Mouse (Mus musculus): ENCODE measurements around the gene Zfand4.
A peak's percentile ranks its signal among the peaks of the same experiment; 100 is the strongest.
"Not testable (repeated sequence)": the region's sequence is repeated elsewhere in the genome, so short reads cannot be mapped to it uniquely, and the experiment has no call there.

Zfand4 gene

GRCm38 (mm10) chr6:116264018-116264651, at the start of gene Zfand4:
TSS of gene Zfand4 (plus strand) at chr6:116264222.
- DNase-seq, result peak; percentile 91

GRCm38 (mm10) chr6:116227767-116228166, 36.3 kb upstream of the Zfand4 start:
- peak; percentile 10 for DNase-seq

DNA sequence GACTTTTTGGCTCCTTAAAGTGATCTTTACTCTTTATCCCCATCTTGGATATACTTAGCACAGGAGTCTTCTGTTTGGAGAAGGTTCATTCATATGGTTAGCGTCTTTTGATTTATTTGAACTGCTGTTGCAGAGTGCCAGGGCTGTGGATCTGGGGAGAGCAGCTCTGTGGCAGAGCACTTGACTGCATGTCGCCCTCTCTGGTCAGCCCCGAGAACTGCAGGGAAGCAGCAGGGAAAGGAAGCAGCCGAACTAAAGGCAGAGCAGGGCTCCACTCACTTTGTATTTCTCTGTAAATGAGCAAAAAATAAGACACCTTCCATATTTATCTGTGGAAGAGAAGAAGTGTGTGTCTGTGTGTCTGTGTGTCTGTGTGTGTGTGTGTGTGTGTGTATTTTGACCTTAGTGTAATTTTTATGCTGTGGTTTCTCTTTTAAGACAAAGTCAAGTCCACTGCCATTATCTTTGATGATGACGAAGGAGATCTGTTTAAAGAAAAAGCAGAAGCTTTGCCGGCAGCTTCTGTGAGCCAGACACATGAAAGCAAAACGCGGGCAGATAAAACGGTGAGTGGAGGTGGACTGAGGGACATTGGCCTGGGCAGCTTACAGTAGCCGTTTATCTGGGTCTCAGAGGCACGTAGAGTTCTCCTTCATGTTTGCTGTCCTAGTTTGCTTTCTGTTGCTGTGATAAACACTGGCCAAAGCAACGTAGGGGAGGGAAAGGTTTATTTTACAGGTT, 35.1 kb upstream of the Zfand4 start:
- peak; percentile 69 for DNase-seq

GRCm38 (mm10) chr6:116234821-116235220, 29.2 kb upstream of the Zfand4 start:
- DNase-seq, result not testable (repeated sequence)

- DNase-seq, result no peak
Observed at GRCm38 (mm10) chr6:116235336-116235735, 28.7 kb upstream of the Zfand4 start.

- DNase-seq, result no peak
Observed at GRCm38 (mm10) chr6:116238083-116238482, 25.9 kb upstream of the Zfand4 start.

DNA sequence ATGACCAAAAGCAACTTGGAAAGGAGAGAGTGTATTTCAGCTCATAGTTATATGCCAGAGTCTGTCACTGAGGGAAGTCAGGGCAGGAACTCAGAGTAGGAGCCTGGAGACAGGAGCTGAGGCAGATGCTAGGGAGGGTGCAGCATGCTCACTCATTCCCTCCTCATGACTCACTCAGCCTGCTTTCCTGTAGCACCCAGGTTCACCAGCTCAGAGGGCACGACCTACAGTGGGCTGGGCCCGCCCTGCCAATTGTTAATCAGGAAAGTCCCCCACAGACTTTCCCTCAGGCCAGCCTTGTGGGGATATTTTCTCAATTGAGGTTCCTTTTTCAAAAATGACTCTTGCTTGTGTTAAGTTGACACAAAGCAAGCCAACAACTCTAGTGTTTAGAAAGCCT, 23.7 kb upstream of the Zfand4 start:
- DNase-seq, result no peak

DNA sequence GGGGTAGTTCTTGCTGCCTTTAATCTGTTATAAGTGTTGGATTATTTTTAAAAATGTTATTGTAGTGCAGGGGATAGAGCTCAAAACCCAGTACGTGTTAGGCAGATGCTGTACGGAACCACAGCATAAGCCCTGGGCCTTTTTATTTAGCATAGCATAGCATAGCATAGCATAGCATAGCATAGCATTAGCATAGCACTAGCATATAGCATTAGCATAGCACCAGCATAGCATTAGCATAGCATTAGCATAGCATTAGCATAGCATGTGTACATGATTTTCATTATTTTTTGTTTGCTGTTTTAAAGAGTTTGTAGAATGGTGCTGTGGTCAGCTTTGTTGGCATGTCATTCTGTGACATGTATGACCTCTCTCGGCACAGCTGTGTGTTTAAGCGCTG, 4.4 kb upstream of the Zfand4 start:
- no peak for DNase-seq

DNA sequence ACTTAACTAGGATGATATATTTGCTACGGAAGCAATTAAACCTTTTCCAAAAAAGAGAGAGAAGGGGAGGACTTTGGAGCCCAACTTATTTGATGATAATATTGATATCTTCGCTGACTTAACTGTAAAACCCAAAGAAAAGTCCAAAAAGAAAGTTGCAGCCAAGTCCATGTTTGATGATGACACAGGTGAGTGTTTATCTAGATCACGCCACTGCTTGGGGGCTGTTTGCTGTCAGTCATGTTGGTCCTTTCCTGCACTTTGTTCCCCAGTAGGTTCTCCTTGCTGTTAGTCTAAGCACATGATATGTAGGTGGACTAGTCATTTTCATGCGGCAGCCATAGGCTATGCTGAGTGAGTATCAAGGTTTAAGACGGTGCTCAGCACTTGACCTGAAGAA, 3.5 kb upstream of the Zfand4 start:
- no peak for DNase-seq

- no peak for DNase-seq
Observed at GRCm38 (mm10) chr6:116262824-116263223, 1.2 kb upstream of the Zfand4 start.

- DNase-seq, result no peak
Observed at GRCm38 (mm10) chr6:116264836-116265235, 814 bp downstream of the Zfand4 start.

GRCm38 (mm10) chr6:116265603-116266002, 1.6 kb downstream of the Zfand4 start:
- no peak for DNase-seq

GRCm38 (mm10) chr6:116266273-116267109, 2.5 kb downstream of the Zfand4 start:
- no peak for DNase-seq

GRCm38 (mm10) chr6:116267110-116267423, 3.0 kb downstream of the Zfand4 start:
- no peak for DNase-seq

- DNase-seq, result no peak
Observed at GRCm38 (mm10) chr6:116275695-116276094, 11.7 kb downstream of the Zfand4 start.

- DNase-seq, result no peak
Observed at GRCm38 (mm10) chr6:116278679-116279317, 14.8 kb downstream of the Zfand4 start.

DNA sequence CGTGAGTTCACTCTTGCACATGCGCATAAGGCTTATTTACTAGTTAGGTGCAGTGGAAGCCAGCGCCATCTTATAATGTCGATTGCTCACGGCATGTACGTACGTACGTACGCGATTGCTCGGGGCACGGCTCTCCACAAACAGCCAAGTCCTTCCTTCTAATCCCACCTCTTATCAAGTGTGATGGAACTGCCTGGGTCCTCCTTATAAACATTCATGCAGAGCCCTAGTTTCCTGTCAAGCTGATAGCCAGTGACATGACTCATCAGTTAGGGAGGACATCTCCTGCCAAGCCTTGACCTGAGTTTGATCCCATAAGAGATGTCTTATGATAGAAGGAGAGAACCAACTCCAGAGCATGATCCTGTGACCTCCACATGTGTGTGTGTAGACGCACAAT, 17.0 kb downstream of the Zfand4 start:
- DNase-seq, result no peak

DNA sequence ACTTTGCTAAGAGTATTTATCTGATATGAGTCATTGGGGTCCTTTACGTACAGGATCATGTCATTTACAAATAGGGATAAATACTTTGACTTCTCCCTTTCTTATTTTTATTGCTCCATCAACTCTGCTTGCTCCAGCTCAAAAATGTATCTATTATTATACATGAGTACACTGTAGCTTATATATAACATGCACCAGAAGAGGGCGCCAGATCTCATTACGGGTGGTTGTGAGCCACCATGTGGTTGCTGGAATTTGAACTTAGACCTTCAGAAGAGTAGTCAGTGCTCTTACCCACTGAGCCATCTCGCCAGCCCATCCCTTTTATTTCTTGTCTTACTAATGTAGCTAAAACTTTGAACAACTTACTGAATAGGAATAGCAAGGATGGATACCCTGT, 18.5 kb downstream of the Zfand4 start:
- DNase-seq, result no peak

- DNase-seq, result no peak
Observed at GRCm38 (mm10) chr6:116283280-116283679, 19.3 kb downstream of the Zfand4 start.

- no peak for DNase-seq
Observed at GRCm38 (mm10) chr6:116286321-116286720, 22.3 kb downstream of the Zfand4 start.

DNA sequence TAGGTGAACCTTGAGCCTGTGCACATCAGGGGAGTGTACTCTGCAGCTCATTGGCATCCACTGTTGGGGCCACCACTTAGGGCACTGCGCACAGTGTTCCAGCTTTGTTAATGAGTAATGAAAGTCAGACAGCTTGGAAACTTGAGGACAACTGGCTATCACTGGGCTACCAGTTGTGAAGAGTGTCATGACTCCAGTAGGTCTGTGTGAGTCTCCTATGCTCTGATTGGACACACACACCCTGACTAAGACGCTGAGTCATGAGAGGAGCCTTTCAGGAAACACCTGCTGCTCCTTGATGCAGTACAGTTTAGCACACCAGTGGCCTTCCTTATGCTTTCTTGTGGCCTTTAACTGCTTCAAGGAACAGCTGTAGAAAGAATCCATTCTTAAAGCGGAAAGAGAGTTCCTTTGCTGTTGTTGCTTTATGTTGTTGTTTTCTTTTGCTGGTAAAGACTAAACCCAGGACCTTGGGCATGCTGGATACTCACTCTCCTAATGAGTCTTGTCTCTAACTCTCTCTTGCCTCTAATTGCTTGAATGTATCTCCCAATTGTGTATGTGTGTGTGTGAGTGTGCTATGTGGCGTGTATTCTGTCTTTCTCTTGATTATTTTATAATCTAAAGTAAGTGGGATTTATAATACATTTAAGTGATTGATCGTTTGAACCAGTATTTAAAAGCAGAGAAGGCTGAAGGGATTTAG, 23.0 kb downstream of the Zfand4 start:
- peak; percentile 62 for DNase-seq

DNA sequence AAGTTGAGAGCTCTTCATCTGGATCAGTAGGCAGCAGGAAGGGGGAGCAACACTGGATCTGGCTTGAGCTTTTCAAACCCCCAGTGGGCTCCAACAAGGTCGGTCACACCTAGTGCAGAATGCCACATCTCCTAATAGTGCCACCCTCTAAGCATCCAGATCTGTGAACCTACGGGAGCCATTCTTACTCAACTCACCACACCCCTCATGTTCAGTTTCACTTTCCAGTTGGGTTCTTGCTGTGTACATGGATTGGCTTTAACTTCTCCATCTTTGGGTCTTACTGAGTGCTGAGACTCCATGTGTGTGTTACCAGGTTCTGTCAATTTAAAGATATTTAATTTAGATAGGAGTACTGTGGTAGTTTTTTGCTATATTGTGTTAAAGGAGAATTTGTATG, 47.4 kb downstream of the Zfand4 start:
- no peak for DNase-seq

- no peak for DNase-seq
Observed at GRCm38 (mm10) chr6:116319259-116319658, 55.2 kb downstream of the Zfand4 start.

Data from kidney, adult 18-20 months (tissue).